Comparison of ENCODE assay signal across 13 mouse cellular contexts in the genomic region with DNA sequence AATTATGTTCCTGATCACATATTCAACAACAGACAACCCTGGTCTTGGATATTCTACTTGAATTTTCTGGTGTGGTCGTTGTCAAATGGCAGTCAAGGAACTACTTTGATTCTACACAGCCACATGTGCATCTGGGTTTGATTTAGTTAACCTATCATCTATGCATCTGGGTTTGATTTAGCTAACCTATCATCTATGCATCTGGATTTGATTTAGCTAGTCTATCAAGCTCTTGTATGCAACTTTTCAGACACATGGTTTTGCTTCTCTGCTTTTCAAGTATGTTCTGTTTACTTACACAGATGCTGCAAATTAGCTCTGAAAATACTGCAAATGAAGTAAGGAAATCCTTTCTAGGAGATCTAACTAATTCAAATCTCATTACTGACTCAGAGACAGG.
DNase-seq lines count a peak whose midpoint lies in the region; ATAC-seq and TF ChIP-seq lines count a peak whose summit lies in the region.
"Had no signal": no experiment of that assay in that cellular context is flagged by ENCODE, and none has a peak within 500 bp of the region (broad histone marks: within the 10 kb centered on the region; RNA-seq: fewer than 3 reads in every experiment).

No protein-coding gene starts in this region.

- H3K9ac ChIP-seq in midbrain, postnatal 0 days (replicated peaks; ENCODE audit: low read length, poor library complexity, severe bottlenecking): no peak overlapping the region
- no peak overlapping the region for H3K9ac ChIP-seq in midbrain, embryonic 13.5 days (replicated peaks)
- H3K9ac ChIP-seq in hindbrain, postnatal 0 days (replicated peaks; ENCODE audit: low read length): no peak overlapping the region
- H3K9ac ChIP-seq in intestine, embryonic 16.5 days (ENCODE audit: low read depth, low read length): no peak overlapping the region

- H3K36me3 ChIP-seq in midbrain, postnatal 0 days (ENCODE audit: insufficient read depth, low read length): no peaks in the 10 kb centered on the region
- no peaks in the 10 kb centered on the region for H3K36me3 ChIP-seq in midbrain, embryonic 13.5 days
- H3K36me3 ChIP-seq in hindbrain, postnatal 0 days (ENCODE audit: insufficient read depth, low read length): no peaks in the 10 kb centered on the region
- no peaks in the 10 kb centered on the region for H3K36me3 ChIP-seq in intestine, embryonic 16.5 days (ENCODE audit: control insufficient read depth, insufficient read depth, low read length)
- H3K36me3 ChIP-seq: G1E had no signal

- TF ChIP-seq CTCF in midbrain, postnatal 0 days (IDR thresholded peaks at IDR 0.05): no peak
- TF ChIP-seq CTCF in hindbrain, postnatal 0 days (IDR thresholded peaks at IDR 0.05; ENCODE audit: low read depth): no peak

- H3K4me2 ChIP-seq in midbrain, postnatal 0 days (ENCODE audit: low read depth, low read length, poor library complexity, severe bottlenecking): no peak overlapping the region
- H3K4me2 ChIP-seq in midbrain, embryonic 13.5 days (replicated peaks): no peak overlapping the region
- no peak overlapping the region for H3K4me2 ChIP-seq in hindbrain, postnatal 0 days (ENCODE audit: low read depth, low read length)
- no peak overlapping the region for H3K4me2 ChIP-seq in intestine, embryonic 16.5 days (ENCODE audit: low read depth, low read length)
- H3K4me2 ChIP-seq: liver, embryonic 11.5 days had no signal

- no peaks in the 10 kb centered on the region for H3K27me3 ChIP-seq in midbrain, postnatal 0 days (ENCODE audit: insufficient read depth, low read length)
- H3K27me3 ChIP-seq in midbrain, embryonic 13.5 days: no peaks in the 10 kb centered on the region
- H3K27me3 ChIP-seq in hindbrain, postnatal 0 days (ENCODE audit: insufficient read depth, low read length): no peaks in the 10 kb centered on the region
- H3K27me3 ChIP-seq in intestine, embryonic 16.5 days (replicated peaks; ENCODE audit: control insufficient read depth, insufficient read depth, low read length): no peaks in the 10 kb centered on the region

- peak; percentile 18 for DNase-seq in midbrain, postnatal 0 days (ENCODE audit: low spot score)
- peak; percentile 76 for DNase-seq in embryo, embryonic 10 days (ENCODE audit: low spot score)
- DNase-seq in hindbrain, postnatal 0 days (ENCODE audit: low spot score): peak; percentile 34
- DNase-seq in retina, postnatal 1 day: peak; percentile 24
- no peak for DNase-seq in frontal cortex, postnatal 36 days (ENCODE audit: low spot score in 2 of 2)
- DNase-seq in right cerebral cortex, adult 18-20 months: no peak
- DNase-seq: cerebellum, adult 2 months; right cerebral cortex, postnatal 25 days had no signal

- no peak overlapping the region for H3K27ac ChIP-seq in midbrain, postnatal 0 days (ENCODE audit: low read depth, low read length)
- no peak overlapping the region for H3K27ac ChIP-seq in midbrain, embryonic 13.5 days
- no peak overlapping the region for H3K27ac ChIP-seq in hindbrain, postnatal 0 days
- no peak overlapping the region for H3K27ac ChIP-seq in intestine, embryonic 16.5 days (ENCODE audit: low read length)
- H3K27ac ChIP-seq: kidney, postnatal 0 days had no signal

- WGBS in midbrain, postnatal 0 days: 68% methylated on average over 1 of the region's 1 CpGs
- 72% methylated on average over 1 of the region's 1 CpGs for WGBS in midbrain, embryonic 13.5 days
- 55% methylated on average over 1 of the region's 1 CpGs for WGBS in hindbrain, postnatal 0 days
- 54% methylated on average over 1 of the region's 1 CpGs for WGBS in intestine, embryonic 16.5 days

- H3K9me3 ChIP-seq in midbrain, postnatal 0 days (ENCODE audit: low read length): no peaks in the 10 kb centered on the region
- no peaks in the 10 kb centered on the region for H3K9me3 ChIP-seq in midbrain, embryonic 13.5 days
- H3K9me3 ChIP-seq in hindbrain, postnatal 0 days (ENCODE audit: low read length): no peaks in the 10 kb centered on the region
- H3K9me3 ChIP-seq in intestine, embryonic 16.5 days (ENCODE audit: control insufficient read depth, low read length): no peaks in the 10 kb centered on the region
- H3K9me3 ChIP-seq: G1E had no signal

- no peak overlapping the region for H3K4me3 ChIP-seq in midbrain, postnatal 0 days (ENCODE audit: low read depth, low read length)
- H3K4me3 ChIP-seq in midbrain, embryonic 13.5 days (replicated peaks): no peak overlapping the region
- H3K4me3 ChIP-seq in hindbrain, postnatal 0 days (ENCODE audit: low read length): no peak overlapping the region
- H3K4me3 ChIP-seq in intestine, embryonic 16.5 days (ENCODE audit: low read length): no peak overlapping the region

- H3K4me1 ChIP-seq in midbrain, postnatal 0 days (ENCODE audit: insufficient read depth, low read length): no peaks in the 10 kb centered on the region
- no peaks in the 10 kb centered on the region for H3K4me1 ChIP-seq in midbrain, embryonic 13.5 days (replicated peaks)
- no peaks in the 10 kb centered on the region for H3K4me1 ChIP-seq in hindbrain, postnatal 0 days (ENCODE audit: insufficient read depth, low read length)
- H3K4me1 ChIP-seq in intestine, embryonic 16.5 days (ENCODE audit: control insufficient read depth, insufficient read depth, low read length): no peaks in the 10 kb centered on the region

- ATAC-seq in midbrain, postnatal 0 days (ENCODE audit: low FRiP score): no peak
- ATAC-seq in midbrain, embryonic 13.5 days: no peak
- no peak for ATAC-seq in hindbrain, postnatal 0 days
- ATAC-seq in intestine, embryonic 16.5 days: no peak

Comparison
In these comparisons a context has a peak if more than half of its experiments do, and no peak if none do; other contexts are left out.
1. DNase-seq: peak in midbrain, postnatal 0 days (single experiment), embryo, embryonic 10 days (single experiment), hindbrain, postnatal 0 days (single experiment) and retina, postnatal 1 day (single experiment); none in frontal cortex, postnatal 36 days (0 of 2) and right cerebral cortex, adult 18-20 months (single experiment).